Mouse (Mus musculus) liver, adult 2 months (tissue): ENCODE measurements around the gene Babam2. TPM values are rescaled to one million over a fixed set of nuclear protein-coding genes. Genes with fewer than 3 reads are reported as not detected.

Source experiments
- DNase-seq: peaks from one replicate; pipeline ENCODE4 v3.0.0-alpha.2; 2011; ENCODE audit warnings: low read depth, low spot score; ENCODE audit errors: extremely low read depth
- H3K27ac ChIP-seq: fragments of 200-500 bp; replicated peaks from 2 replicates; pipeline ENCODE4 v1.5.1; 2012; ENCODE audit warnings: low read depth, mild to moderate bottlenecking, control low read depth, inconsistent platforms, low read length; ENCODE audit not compliant: insufficient read depth
- H3K27me3 ChIP-seq: fragments of 200-500 bp; 2 replicates; pipeline ENCODE4 v1.6.1; 2012; ENCODE audit warnings: mild to moderate bottlenecking, moderate library complexity, low read length, inconsistent platforms; ENCODE audit not compliant: control insufficient read depth, insufficient read depth
- H3K36me3 ChIP-seq: fragments of 200-500 bp; 2 replicates; pipeline ENCODE4 v1.6.1; 2012; ENCODE audit warnings: low read length, inconsistent platforms; ENCODE audit not compliant: control insufficient read depth, insufficient read depth
- H3K4me1 ChIP-seq: fragments of 200-500 bp; 2 replicates; pipeline ENCODE4 v1.6.1; 2011; ENCODE audit warnings: low read length; ENCODE audit not compliant: control insufficient read depth, insufficient read depth
- H3K4me3 ChIP-seq: fragments of 200-500 bp; 2 replicates; pipeline ENCODE4 v1.5.1; 2011; ENCODE audit warnings: low read depth, mild to moderate bottlenecking, control low read depth, low read length, moderate library complexity; ENCODE audit not compliant: insufficient read depth
- H3K79me2 ChIP-seq: fragments of 200-500 bp; 2 replicates; pipeline ENCODE4 v1.6.1; 2012; ENCODE audit warnings: inconsistent platforms, mild to moderate bottlenecking, low read length, moderate library complexity; ENCODE audit not compliant: control insufficient read depth, insufficient read depth
- H3K9ac ChIP-seq: fragments of 200-500 bp; 2 replicates; pipeline ENCODE4 v1.6.1; 2012; ENCODE audit warnings: low read depth, mild to moderate bottlenecking, control low read depth, inconsistent platforms, low read length
- CTCF ChIP-seq: fragments of 200-500 bp; IDR thresholded peaks from 2 replicates; pipeline ENCODE4 v1.5.1; 2011; ENCODE audit warnings: low read depth, low read length, control low read depth
- POLR2A ChIP-seq: fragments of 200-500 bp; IDR thresholded peaks from 2 replicates; pipeline ENCODE4 v1.6.1; 2011; ENCODE audit warnings: low read length, control low read depth; ENCODE audit not compliant: insufficient read depth; ENCODE audit errors: extremely low read depth
- WGBS: fragments of 180-500 bp; shearing (Covaris S2); methylation state at CpG from one replicate; pipeline ENCODE4 v1.1.7; 2018; 5-methylcytosine and 5-hydroxymethylcytosine counted together
- polyA plus RNA-seq: library from polyadenylated mRNA; depleted of rRNA; stranded (reverse); fragments of >200 nt; gene quantifications from 2 replicates; pipeline ENCODE4 v1.2.3, GENCODE M21; 2012
- total RNA-seq: library from RNA; depleted of rRNA; stranded (reverse); fragments of >200 nt; gene quantifications from 2 replicates; pipeline ENCODE4 v1.2.3, GENCODE M21; 2014

Babam2 gene
- total and polyA plus RNA-seq, 2 experiments = 18.9 to 20.1 TPM

- WGBS = 72% methylated on average over 11 of the region's 11 CpGs
- TF ChIP-seq POLR2A = no peak
- TF ChIP-seq CTCF = no peak
These were observed 290.2 kb downstream of the Babam2 start for GRCm38 (mm10) chr5:31987541-31988307.

GRCm38 (mm10) chr5:31997189-31997954, 299.9 kb downstream of the Babam2 start:
- Histone ChIP-seq H3K27me3 (no peaks in the 10 kb centered on the region), H3K36me3 (no peaks in the 10 kb centered on the region), H3K79me2 (no peaks in the 10 kb centered on the region), H3K4me3 (no peak overlapping the region), H3K27ac (no peak overlapping the region), H3K4me1 (no peaks in the 10 kb centered on the region), H3K9ac (no peak overlapping the region)
- no peak for TF ChIP-seq POLR2A
- no peak for TF ChIP-seq CTCF
- DNase-seq = no peak
- 94% methylated on average over 4 of the region's 4 CpGs for WGBS

More at GRCm38 (mm10) chr5:31987541-31988307, 290.2 kb downstream of the Babam2 start:
- no peak overlapping the region for H3K9ac ChIP-seq
- no peaks in the 10 kb centered on the region for H3K36me3 ChIP-seq
- no peaks in the 10 kb centered on the region for H3K27me3 ChIP-seq
- peaks cover 8% of the 10 kb centered on the region; the same call in 1 of the 2 replicates for H3K4me1 ChIP-seq
- DNase-seq = peak; percentile 23
- no peaks in the 10 kb centered on the region for H3K79me2 ChIP-seq
- no peak overlapping the region for H3K27ac ChIP-seq
- H3K4me3 ChIP-seq = no peak overlapping the region

- no peaks in the 10 kb centered on the region for H3K79me2 ChIP-seq
- no peaks in the 10 kb centered on the region for H3K27me3 ChIP-seq
- H3K36me3 ChIP-seq = no peaks in the 10 kb centered on the region
- H3K4me3 ChIP-seq = no peak overlapping the region
- no peaks in the 10 kb centered on the region for H3K4me1 ChIP-seq
- H3K27ac ChIP-seq = no peak overlapping the region
- WGBS = 76% methylated on average over 2 of the region's 2 CpGs
- DNase-seq = no peak
- TF ChIP-seq POLR2A (no peak), CTCF (no peak)
- no peak overlapping the region for H3K9ac ChIP-seq
These were observed 301.3 kb downstream of the Babam2 start for GRCm38 (mm10) chr5:31998806-31999205.

GRCm38 (mm10) chr5:32000076-32000475, 302.6 kb downstream of the Babam2 start:
- DNase-seq = no peak
- Histone ChIP-seq H3K4me1 (no peaks in the 10 kb centered on the region), H3K79me2 (no peaks in the 10 kb centered on the region), H3K4me3 (no peak overlapping the region), H3K36me3 (no peaks in the 10 kb centered on the region), H3K27me3 (no peaks in the 10 kb centered on the region), H3K27ac (no peak overlapping the region), H3K9ac (no peak overlapping the region)
- WGBS = 80% methylated on average over 3 of the region's 3 CpGs
- TF ChIP-seq CTCF (no peak), POLR2A (no peak)

GRCm38 (mm10) chr5:32001266-32001665, 303.8 kb downstream of the Babam2 start:
- DNase-seq = no peak
- TF ChIP-seq CTCF (no peak), POLR2A (no peak)
- Histone ChIP-seq H3K9ac (no peak overlapping the region), H3K4me3 (no peak overlapping the region), H3K36me3 (no peaks in the 10 kb centered on the region), H3K27ac (no peak overlapping the region), H3K4me1 (no peaks in the 10 kb centered on the region), H3K79me2 (no peaks in the 10 kb centered on the region), H3K27me3 (no peaks in the 10 kb centered on the region)
- 90% methylated on average over 9 of the region's 9 CpGs for WGBS

- Histone ChIP-seq H3K9ac (no peak overlapping the region), H3K27ac (no peak overlapping the region), H3K27me3 (no peaks in the 10 kb centered on the region), H3K79me2 (no peaks in the 10 kb centered on the region), H3K4me3 (no peak overlapping the region), H3K36me3 (no peaks in the 10 kb centered on the region), H3K4me1 (no peaks in the 10 kb centered on the region)
- DNase-seq = no peak
- TF ChIP-seq POLR2A (no peak), CTCF (no peak)
- WGBS = 58% methylated on average over 3 of the region's 3 CpGs
These were observed 304.3 kb downstream of the Babam2 start for GRCm38 (mm10) chr5:32001771-32002170.
